Mouse (Mus musculus) lung, adult 2 months (tissue): Measurements from ENCODE around the gene Prdm16.

Experiments used
- CTCF ChIP-seq: fragments of 200-500 bp; IDR thresholded peaks from 2 replicates; pipeline ENCODE4 v1.5.1; 2011; ENCODE audit warnings: mild to moderate bottlenecking, low read length, control low read depth; ENCODE audit not compliant: insufficient read depth
- POLR2A ChIP-seq: fragments of 200-500 bp; IDR thresholded peaks from 2 replicates; pipeline ENCODE4 v1.6.1; 2011; ENCODE audit warnings: low read depth, mild to moderate bottlenecking, control low read depth, low read length, borderline replicate concordance; ENCODE audit errors: extremely low read depth

DNA sequence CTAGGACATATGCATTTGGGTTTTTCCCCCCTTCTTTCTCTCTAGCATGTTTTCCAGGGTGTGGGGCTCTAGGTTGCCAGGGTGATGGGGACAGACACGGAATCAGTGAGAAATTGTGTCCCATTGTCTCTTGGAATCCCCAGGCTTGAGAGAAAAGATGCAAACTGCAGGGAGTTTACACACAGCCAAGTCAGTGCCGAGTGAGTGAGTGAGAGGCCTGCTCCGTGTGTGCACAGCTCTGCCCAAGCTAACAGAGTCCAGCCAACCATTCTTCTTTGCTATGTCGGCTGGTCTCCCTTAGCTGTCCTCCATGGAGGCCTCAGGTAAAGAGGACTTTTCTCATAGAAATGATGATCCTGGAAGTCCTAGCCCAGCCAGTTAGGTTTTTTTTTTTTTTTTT, 233.7 kb downstream of the Prdm16 start:
- TF ChIP-seq POLR2A (no peak), CTCF (no peak)
